Mouse (Mus musculus): Measurements from ENCODE around the gene Serpine1.

GRCm38 (mm10) chr5:137024318-137024717 is 47.8 kb downstream of the Serpine1 start:
- TF ChIP-seq CTCF (IDR thresholded peaks at IDR 0.05; ENCODE audit: control insufficient read depth, insufficient read depth, insufficient read length), result no peak
- no peak for TF ChIP-seq USF1 (IDR thresholded peaks at IDR 0.05; ENCODE audit: low read depth)
- no peak for TF ChIP-seq FOSL1 (IDR thresholded peaks at IDR 0.05; ENCODE audit: insufficient read depth, low read length, poor library complexity, severe bottlenecking)
- no peak for TF ChIP-seq CEBPB (IDR thresholded peaks at IDR 0.05; ENCODE audit: low read depth)

All from C2C12 (cell line).